Mouse (Mus musculus) adrenal gland (tissue): ENCODE measurements around the gene Kctd17.

Experiments used
- intact Hi-C: fragments of 180-260 bp; cut with DNase I; formaldehyde crosslinking; loops from one replicate; pipeline ENCODE4 v1.15.1; 2025

Gene Kctd17

GRCm38 (mm10) chr15:78447121-78447520 is 18.8 kb downstream of the Kctd17 start:
- intact Hi-C loops: loop anchor here (2.0 to 5.0 kb wide), 2 partner anchors 65 to 86 kb away; no protein-coding TSS in a partner anchor

DNA sequence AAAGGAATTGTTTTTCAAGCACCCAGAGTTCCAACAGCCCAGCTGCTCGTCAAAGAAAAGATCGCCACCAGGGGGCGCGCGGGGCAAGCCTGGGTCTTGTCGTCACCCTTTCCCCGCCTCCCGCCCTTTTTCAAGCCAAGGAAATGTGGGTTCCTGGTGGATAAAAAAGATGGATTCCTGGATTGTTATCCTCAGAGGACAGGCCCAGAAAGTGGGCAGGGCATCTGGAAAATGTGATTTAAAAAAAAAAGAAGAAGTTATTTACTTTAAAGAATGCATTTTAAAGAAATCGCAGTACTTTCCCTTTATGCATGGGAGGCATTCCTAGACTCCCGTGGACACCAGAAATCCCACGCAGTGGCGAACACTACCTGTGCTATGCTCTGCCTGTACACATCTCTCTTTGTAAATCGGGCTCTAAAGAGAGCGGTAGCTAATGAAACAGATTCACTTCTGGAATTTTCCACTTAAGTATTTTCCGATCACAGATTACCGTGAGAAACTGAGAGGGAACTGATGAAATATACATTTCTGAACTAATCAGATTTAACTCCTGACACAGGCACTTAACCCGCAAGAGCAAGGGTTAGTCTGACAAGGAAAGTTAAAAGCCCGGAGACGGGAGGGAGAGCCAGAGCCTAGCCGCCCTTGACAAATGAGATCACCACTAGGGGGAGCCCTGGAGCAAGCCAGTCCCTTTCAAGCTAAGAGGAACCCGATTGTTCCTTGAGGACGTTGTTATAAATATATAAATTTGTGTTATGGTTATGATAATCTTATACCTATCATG is 19.6 kb downstream of the Kctd17 start:
- intact Hi-C loops: loop anchor here (2.0 to 5.0 kb wide), 2 partner anchors 64 to 85 kb away; no protein-coding TSS in a partner anchor

DNA sequence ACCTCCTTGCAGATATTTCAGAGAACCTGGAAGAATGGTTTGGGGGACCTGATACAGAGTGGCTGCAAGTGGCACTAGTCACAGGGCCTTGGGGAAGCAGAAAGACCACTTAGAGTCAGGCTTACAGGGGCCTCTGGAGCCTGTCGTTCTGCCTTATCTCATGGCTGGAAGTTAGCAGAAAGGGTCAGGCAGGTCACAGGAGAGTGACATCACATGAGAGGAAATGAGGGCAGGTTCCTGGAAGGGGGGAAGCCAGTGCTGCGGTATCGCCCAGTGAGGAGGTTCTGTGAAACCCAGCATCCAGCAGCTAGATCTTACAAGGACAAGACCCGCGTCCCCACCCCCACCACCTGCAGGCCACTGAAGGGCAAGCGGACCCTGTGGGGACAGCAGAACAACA is 20.8 kb downstream of the Kctd17 start:
- intact Hi-C loops: loop anchor here (5.0 kb wide), 1 partner anchor 63 kb away; no protein-coding TSS in a partner anchor

GRCm38 (mm10) chr15:78449694-78450418 is 21.5 kb downstream of the Kctd17 start:
- intact Hi-C loops: loop anchor here (5.0 kb wide), 1 partner anchor 62 kb away; no protein-coding TSS in a partner anchor

DNA sequence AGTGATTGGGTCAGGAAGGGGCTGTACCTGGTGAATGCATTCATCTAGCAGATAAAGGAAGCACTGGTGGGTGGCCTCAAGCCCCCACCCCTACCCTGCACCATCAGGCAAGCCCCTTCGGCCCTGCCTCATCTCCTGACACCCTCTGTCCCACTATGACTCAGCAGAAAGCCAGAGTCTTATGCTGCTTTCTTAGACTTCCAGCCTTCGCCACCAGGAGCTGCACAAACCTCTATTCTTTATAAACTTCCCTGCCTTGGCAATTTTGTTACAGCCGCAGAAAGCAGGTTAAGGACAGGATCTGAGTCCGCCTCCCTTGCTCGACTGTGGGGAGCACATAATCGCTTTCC is 22.0 kb downstream of the Kctd17 start:
- intact Hi-C loops: no loop called here

GRCm38 (mm10) chr15:78451201-78451600 is 22.8 kb downstream of the Kctd17 start:
- intact Hi-C loops: no loop called here

- intact Hi-C loops: no loop called here
Observed at GRCm38 (mm10) chr15:78452929-78453328, 24.6 kb downstream of the Kctd17 start.

DNA sequence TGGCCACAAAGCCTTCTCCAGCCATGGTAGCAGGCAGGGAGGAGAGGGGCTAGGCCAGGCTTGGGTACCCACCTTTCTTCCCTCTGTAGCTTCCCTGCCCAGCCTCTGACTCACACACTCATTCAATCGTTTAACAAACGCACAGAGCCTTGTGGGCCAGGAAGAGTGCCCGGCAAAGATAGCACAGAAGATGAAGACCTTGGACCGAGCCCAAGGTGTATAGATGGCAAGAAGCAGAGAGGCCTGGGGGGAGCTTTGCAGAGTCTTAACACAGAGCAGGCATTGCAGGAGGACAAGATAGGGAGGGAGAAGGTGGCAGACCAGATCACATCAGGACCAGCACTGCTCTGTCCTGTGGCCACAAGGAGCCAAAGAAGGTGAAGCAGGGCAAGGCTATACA is 26.8 kb downstream of the Kctd17 start:
- intact Hi-C loops: no loop called here

DNA sequence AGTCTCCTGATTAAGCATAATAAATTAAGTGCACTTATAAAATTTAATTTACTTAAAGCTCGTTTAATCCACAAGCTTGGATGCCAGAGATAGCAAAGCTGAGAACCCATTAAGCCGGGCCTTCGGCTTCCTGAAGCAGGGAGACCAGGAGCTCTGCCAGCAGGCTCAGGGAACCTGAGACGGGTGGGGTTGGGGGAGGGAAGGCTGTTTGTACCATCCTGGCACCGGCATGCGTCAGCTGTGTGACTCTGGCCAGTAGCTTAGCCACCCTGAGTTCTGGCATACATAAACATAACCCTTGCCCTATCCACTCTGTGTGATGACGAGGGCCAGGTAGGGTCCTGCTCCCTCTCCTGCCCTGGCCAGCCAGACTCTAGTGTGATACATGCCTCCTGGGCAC is 27.7 kb downstream of the Kctd17 start:
- intact Hi-C loops: no loop called here

DNA sequence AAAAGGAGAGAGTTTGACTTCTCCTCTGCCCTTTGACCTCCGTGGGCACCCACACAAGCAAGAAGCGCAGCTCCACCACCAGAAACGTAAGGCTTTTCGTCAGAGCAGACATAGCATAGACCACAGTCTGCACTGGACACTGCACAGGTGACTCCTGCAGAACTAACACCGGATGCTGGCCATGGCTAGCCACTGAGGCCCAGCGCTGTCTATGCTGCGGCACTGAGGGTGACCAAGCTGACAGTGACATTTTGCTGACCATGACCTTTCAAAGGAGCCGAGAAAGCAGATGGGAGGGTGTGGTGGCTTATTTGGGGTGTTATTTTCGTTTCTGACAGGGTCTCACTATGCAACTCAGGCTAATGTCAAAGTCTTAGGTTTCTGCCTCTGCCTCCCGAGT is 28.8 kb downstream of the Kctd17 start:
- intact Hi-C loops: no loop called here

DNA sequence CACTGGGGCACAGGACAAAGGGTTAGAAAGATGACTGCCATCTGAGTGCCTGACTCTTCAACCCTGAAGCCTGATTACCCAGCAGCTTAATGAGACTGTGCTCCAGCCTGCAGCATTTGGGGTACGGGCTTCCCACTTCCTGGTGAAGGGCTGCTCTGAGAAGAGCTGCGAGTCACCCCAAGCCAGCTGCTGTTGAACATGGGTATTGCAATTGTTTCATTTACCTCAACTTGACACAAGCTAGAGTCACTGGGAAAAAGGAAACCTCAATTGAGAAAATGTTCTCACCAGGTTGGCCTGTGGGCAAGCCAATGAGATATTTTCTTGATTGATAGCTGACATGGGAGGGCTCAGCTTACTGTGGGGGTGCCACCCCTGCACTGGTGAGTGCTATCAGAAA is 34.6 kb downstream of the Kctd17 start:
- intact Hi-C loops: no loop called here

DNA sequence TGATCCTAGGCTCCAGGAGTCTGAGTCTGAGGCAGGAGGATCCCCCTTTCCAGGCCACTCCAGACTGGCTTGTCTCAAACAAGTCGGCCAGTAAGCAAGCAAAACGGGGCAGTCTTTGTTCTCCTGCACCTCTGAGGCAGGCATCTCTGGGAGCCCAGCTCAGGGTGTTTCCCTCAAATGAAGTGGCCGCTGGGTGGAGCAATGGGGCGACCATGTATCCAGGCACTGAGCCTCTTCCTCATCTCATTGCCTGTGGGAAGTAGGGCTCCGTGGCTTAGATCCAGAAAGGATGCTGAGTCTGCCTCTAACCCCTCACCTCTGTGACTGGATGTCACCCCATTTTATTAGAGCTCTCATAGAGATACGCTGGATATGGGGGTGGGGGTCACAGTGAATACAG is 38.4 kb downstream of the Kctd17 start:
- intact Hi-C loops: no loop called here

- intact Hi-C loops: no loop called here
Observed at GRCm38 (mm10) chr15:78467570-78467969, 39.2 kb downstream of the Kctd17 start.

- intact Hi-C loops: no loop called here
Observed at GRCm38 (mm10) chr15:78468379-78468937, 40.1 kb downstream of the Kctd17 start, which contains the start of gene Tmprss6. TSS of gene Tmprss6 (minus strand) at chr15:78468634.

DNA sequence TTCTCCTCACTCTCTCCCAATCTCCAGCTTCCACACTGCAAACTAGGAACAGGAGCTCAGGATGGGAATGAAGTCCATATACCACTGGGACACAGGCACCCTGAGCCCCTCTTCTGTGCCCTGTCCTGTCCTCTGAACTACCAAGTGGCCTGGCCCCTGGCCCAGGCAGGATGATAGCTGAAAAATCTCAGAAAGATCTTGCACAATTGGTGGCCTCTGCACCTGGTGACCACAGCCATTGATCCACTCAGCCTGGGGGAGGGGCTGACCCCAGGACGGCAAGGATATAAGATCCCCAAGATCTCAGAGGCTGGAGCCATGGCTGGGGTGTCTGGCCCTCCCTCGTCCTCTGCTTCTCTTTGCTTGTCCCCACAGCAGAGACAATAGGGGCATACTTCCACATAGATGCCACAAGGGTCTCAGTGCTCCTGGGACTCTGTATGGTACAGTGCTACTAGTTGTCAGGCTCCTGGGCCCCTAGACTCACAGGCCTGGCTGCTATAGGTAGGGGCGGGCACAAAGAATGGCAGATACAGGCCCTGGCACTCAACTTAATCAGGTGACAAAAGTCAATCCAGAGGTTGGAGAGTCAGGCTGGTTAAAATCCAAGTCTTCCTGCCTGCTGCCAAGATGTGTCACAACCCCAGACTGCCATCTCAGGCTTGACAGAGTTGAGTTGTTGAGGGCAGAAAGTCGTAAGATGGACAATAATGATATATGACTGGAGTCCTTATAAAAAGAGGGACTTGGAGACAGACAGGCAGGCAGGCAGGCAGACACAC is 42.3 kb downstream of the Kctd17 start:
- intact Hi-C loops: no loop called here

GRCm38 (mm10) chr15:78471902-78472301 is 43.5 kb downstream of the Kctd17 start:
- intact Hi-C loops: no loop called here

DNA sequence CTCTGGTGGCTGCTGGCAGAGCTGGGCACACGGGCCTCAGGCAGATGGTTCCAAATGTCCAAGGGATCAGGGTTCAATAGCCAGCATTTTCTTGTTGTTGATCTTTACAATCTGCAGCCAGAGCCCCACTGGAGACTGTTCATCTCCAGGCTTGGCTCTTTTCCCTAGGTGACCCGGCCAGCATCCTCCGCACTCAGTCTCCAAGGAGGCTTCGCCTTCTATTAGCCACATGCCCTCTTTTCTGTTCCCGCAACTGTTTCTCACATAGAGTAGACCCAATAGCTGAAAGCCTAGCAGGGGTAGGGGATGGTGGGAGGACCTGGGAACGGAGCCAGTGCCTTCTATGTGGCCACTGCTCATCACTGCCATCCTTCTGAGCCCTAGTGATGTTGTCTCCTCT is 45.1 kb downstream of the Kctd17 start:
- intact Hi-C loops: no loop called here

DNA sequence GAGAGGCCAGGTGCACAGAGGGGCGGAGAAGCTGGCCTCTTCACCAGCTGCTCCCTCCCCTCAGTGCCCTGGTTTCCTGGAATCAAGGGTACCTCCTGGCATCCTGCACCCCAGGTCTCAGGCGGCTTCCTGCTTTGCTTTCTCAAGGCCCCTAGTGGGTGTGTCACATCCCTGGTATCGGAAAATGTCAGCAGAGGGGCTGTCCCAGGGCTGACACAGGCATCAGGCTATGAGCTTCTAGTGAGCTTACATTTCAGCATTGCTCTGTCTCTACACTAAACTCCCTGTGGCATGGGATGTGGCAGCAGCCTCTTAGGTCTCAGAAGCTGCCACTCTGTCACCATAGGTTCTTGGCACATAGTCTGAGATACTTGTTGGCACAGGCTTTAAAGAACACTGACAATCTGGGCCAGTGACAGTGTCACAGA is 47.3 kb downstream of the Kctd17 start:
- intact Hi-C loops: no loop called here

- intact Hi-C loops: no loop called here
Observed at GRCm38 (mm10) chr15:78476878-78477277, 48.5 kb downstream of the Kctd17 start.

GRCm38 (mm10) chr15:78478073-78478472 is 49.7 kb downstream of the Kctd17 start:
- intact Hi-C loops: no loop called here

- intact Hi-C loops: no loop called here
Observed at GRCm38 (mm10) chr15:78479470-78479869, 51.1 kb downstream of the Kctd17 start.
